Comparison of ENCODE assay signal across 8 mouse cellular contexts in genomic region chr4:117835531-117836111, GRCm38 (mm10). TPM values are rescaled to one million over a fixed set of nuclear protein-coding genes. Genes with fewer than 3 reads are reported as not detected.
DNase-seq lines count a peak whose midpoint lies in the region; ATAC-seq and TF ChIP-seq lines count a peak whose summit lies in the region.

No protein-coding gene starts in this region.

- ATAC-seq in forebrain, embryonic 12.5 days (ENCODE audit: low FRiP score): peak; percentile 47
- ATAC-seq in limb, embryonic 12.5 days (ENCODE audit: insufficient number of reproducible peaks, insufficient read depth, low FRiP score, low TSS enrichment, low read depth): peak; percentile 7; the same call in 1 of the 2 replicates
- peak; percentile 21; the same call in 1 of the 2 replicates for ATAC-seq in midbrain, embryonic 14.5 days (ENCODE audit: low FRiP score, low TSS enrichment)
- peak; percentile 44 for ATAC-seq in stomach, embryonic 15.5 days (ENCODE audit: insufficient read depth, low FRiP score, low read depth)

- H3K4me3 ChIP-seq in lung, adult 2 months (replicated peaks; ENCODE audit: extremely low read depth, low read depth, low read length): peak overlapping the region; percentile 81
- peak overlapping the region; percentile 81 for H3K4me3 ChIP-seq in bone marrow macrophage, adult 2 months (ENCODE audit: insufficient read depth, low read length)
- H3K4me3 ChIP-seq in forebrain, embryonic 12.5 days (replicated peaks): peak overlapping the region; percentile 80
- peak overlapping the region; percentile 87 for H3K4me3 ChIP-seq in limb, embryonic 12.5 days (replicated peaks)
- H3K4me3 ChIP-seq in midbrain, embryonic 14.5 days (replicated peaks; ENCODE audit: low read depth, low read length): peak overlapping the region; percentile 55
- peak overlapping the region; percentile 58 for H3K4me3 ChIP-seq in stomach, embryonic 15.5 days (replicated peaks)

- peaks cover 16% of the 10 kb centered on the region for H3K27me3 ChIP-seq in forebrain, embryonic 12.5 days
- no peaks in the 10 kb centered on the region; the same call in 1 of the 2 replicates for H3K27me3 ChIP-seq in limb, embryonic 12.5 days
- H3K27me3 ChIP-seq in midbrain, embryonic 14.5 days (ENCODE audit: control insufficient read depth, insufficient read depth, low read length): no peaks in the 10 kb centered on the region
- no peaks in the 10 kb centered on the region for H3K27me3 ChIP-seq in stomach, embryonic 15.5 days (replicated peaks)

- H3K4me2 ChIP-seq in forebrain, embryonic 12.5 days: peak overlapping the region; percentile 95
- peak overlapping the region; percentile 74 for H3K4me2 ChIP-seq in limb, embryonic 12.5 days
- H3K4me2 ChIP-seq in midbrain, embryonic 14.5 days (ENCODE audit: low read length): peak overlapping the region; percentile 74
- peak overlapping the region; percentile 93 for H3K4me2 ChIP-seq in stomach, embryonic 15.5 days

- under 1% methylated on average over 59 of the region's 60 CpGs for WGBS in lung, adult 2 months
- under 1% methylated on average over 58 of the region's 60 CpGs for WGBS in forebrain, embryonic 12.5 days
- WGBS in limb, embryonic 12.5 days: under 1% methylated on average over 56 of the region's 60 CpGs
- under 1% methylated on average over 60 of the region's 60 CpGs for whole genome bisulfite sequencing in midbrain, embryonic 14.5 days
- WGBS in stomach, embryonic 15.5 days: under 1% methylated on average over 60 of the region's 60 CpGs

- H3K9ac ChIP-seq in forebrain, embryonic 12.5 days: peak overlapping the region; percentile 68
- H3K9ac ChIP-seq in limb, embryonic 12.5 days (replicated peaks): peak overlapping the region; percentile 81
- peak overlapping the region; percentile 66 for H3K9ac ChIP-seq in midbrain, embryonic 14.5 days (replicated peaks; ENCODE audit: low read length)
- peak overlapping the region; percentile 69 for H3K9ac ChIP-seq in stomach, embryonic 15.5 days

- no peak overlapping the region for H3K27ac ChIP-seq in bone marrow macrophage, adult 2 months (ENCODE audit: insufficient read depth, low read depth, low read length)
- H3K27ac ChIP-seq in forebrain, embryonic 12.5 days: peak overlapping the region; percentile 81
- peak overlapping the region; percentile 93 for H3K27ac ChIP-seq in limb, embryonic 12.5 days
- peak overlapping the region; percentile 86 for H3K27ac ChIP-seq in midbrain, embryonic 14.5 days (replicated peaks; ENCODE audit: low read depth, low read length)
- H3K27ac ChIP-seq in stomach, embryonic 15.5 days: peak overlapping the region; percentile 93

- H3K9me3 ChIP-seq in forebrain, embryonic 12.5 days: no peaks in the 10 kb centered on the region
- H3K9me3 ChIP-seq in limb, embryonic 12.5 days: no peaks in the 10 kb centered on the region
- H3K9me3 ChIP-seq in midbrain, embryonic 14.5 days (ENCODE audit: control insufficient read depth, low read length): no peaks in the 10 kb centered on the region
- no peaks in the 10 kb centered on the region for H3K9me3 ChIP-seq in stomach, embryonic 15.5 days

- no peak for TF ChIP-seq CTCF in lung, adult 2 months (IDR thresholded peaks at IDR 0.05; ENCODE audit: insufficient read depth, low read length)
- TF ChIP-seq CTCF in bone marrow macrophage, adult 2 months (IDR thresholded peaks at IDR 0.05; ENCODE audit: low read depth, low read length): no peak

- peaks cover 13% of the 10 kb centered on the region for H3K4me1 ChIP-seq in lung, adult 2 months (ENCODE audit: control insufficient read depth, insufficient read depth, low read length)
- H3K4me1 ChIP-seq in bone marrow macrophage, adult 2 months (ENCODE audit: control insufficient read depth, insufficient read depth, low read length): no peaks in the 10 kb centered on the region; the same call in 1 of the 2 replicates
- peaks cover 11% of the 10 kb centered on the region for H3K4me1 ChIP-seq in forebrain, embryonic 12.5 days
- peaks cover 17% of the 10 kb centered on the region for H3K4me1 ChIP-seq in limb, embryonic 12.5 days (replicated peaks)
- H3K4me1 ChIP-seq in midbrain, embryonic 14.5 days (ENCODE audit: control insufficient read depth, insufficient read depth, low read length): peaks cover 8% of the 10 kb centered on the region
- H3K4me1 ChIP-seq in stomach, embryonic 15.5 days: peaks cover 25% of the 10 kb centered on the region

- H3K36me3 ChIP-seq in forebrain, embryonic 12.5 days (replicated peaks): no peaks in the 10 kb centered on the region
- H3K36me3 ChIP-seq in limb, embryonic 12.5 days: 0 out of 2 replicates have a peak, but pooled peaks cover 3% of the 10 kb centered on the region
- no peaks in the 10 kb centered on the region for H3K36me3 ChIP-seq in midbrain, embryonic 14.5 days (ENCODE audit: control insufficient read depth, insufficient read depth, low read length)
- no peaks in the 10 kb centered on the region for H3K36me3 ChIP-seq in stomach, embryonic 15.5 days

- TF ChIP-seq POLR2A in lung, adult 2 months (IDR thresholded peaks at IDR 0.05; ENCODE audit: borderline replicate concordance, extremely low read depth, low read depth, low read length): no peak; the same call in 1 of the 2 replicates
- no peak for TF ChIP-seq POLR2A in bone marrow macrophage, adult 2 months (IDR thresholded peaks at IDR 0.05; ENCODE audit: borderline replicate concordance, low read depth, low read length)

- no peak for DNase-seq in lung, adult 2 months
- no peak for DNase-seq in lung, postnatal 25 days (ENCODE audit: low spot score)
- peak; percentile 51 for DNase-seq in induced T-regulatory cell, adult 2 months (ENCODE audit: low read depth)
- DNase-seq in midbrain, embryonic 14.5 days: peak; percentile 75

RNA-seq across cellular contexts. Expression of gene Slc6a9, which starts 1.3 kb away (rescaled TPM):
- 77.6 and 84.6 TPM in 2 replicates for polyA plus RNA-seq in lung, adult 2 months (2012; rRNA removed)
- 0.33 and 2.2 TPM in 2 replicates for polyA plus RNA-seq in bone marrow macrophage, adult 2 months (2012; ENCODE audit: insufficient read depth, insufficient read length, missing spikeins)
- polyA plus RNA-seq in forebrain, embryonic 12.5 days (2016; fragmentation: Nextera tagmentation; extraction: Ambion mirVana): 8.5 and 9.9 TPM in 2 replicates
- 14.7 and 16.5 TPM in 2 replicates for polyA plus RNA-seq in limb, embryonic 12.5 days (2016; fragmentation: Nextera tagmentation; extraction: Ambion mirVana)
- 18.4 and 26.4 TPM in 2 replicates for polyA plus RNA-seq in midbrain, embryonic 14.5 days (2014; fragmentation: Nextera tagmentation; extraction: Ambion mirVana)
- 14.2 and 15.0 TPM in 2 replicates for polyA plus RNA-seq in stomach, embryonic 15.5 days (2015; fragmentation: Nextera tagmentation; extraction: Ambion mirVana)

RNA-seq across cellular contexts. Expression of gene Ccdc24, which starts 36.7 kb away (rescaled TPM):
- polyA plus RNA-seq in lung, adult 2 months (2012; rRNA removed): 15.4 and 15.8 TPM in 2 replicates
- not detected in 2 replicates for polyA plus RNA-seq in bone marrow macrophage, adult 2 months (2012; ENCODE audit: insufficient read depth, insufficient read length, missing spikeins)
- polyA plus RNA-seq in forebrain, embryonic 12.5 days (2016; fragmentation: Nextera tagmentation; extraction: Ambion mirVana): 1.8 and 2.1 TPM in 2 replicates
- polyA plus RNA-seq in limb, embryonic 12.5 days (2016; fragmentation: Nextera tagmentation; extraction: Ambion mirVana): 2.2 and 2.7 TPM in 2 replicates
- 3.0 TPM in 2 replicates for polyA plus RNA-seq in midbrain, embryonic 14.5 days (2014; fragmentation: Nextera tagmentation; extraction: Ambion mirVana)
- 0.94 and 2.3 TPM in 2 replicates for polyA plus RNA-seq in stomach, embryonic 15.5 days (2015; fragmentation: Nextera tagmentation; extraction: Ambion mirVana)

RNA-seq across cellular contexts. Expression of gene B4galt2, which starts 47.7 kb away (rescaled TPM):
- 22.3 and 23.4 TPM in 2 replicates for polyA plus RNA-seq in lung, adult 2 months (2012; rRNA removed)
- polyA plus RNA-seq in bone marrow macrophage, adult 2 months (2012; ENCODE audit: insufficient read depth, insufficient read length, missing spikeins): 0.32 TPM in 1 of 2 replicates, not detected in the other
- 36.4 and 36.9 TPM in 2 replicates for polyA plus RNA-seq in forebrain, embryonic 12.5 days (2016; fragmentation: Nextera tagmentation; extraction: Ambion mirVana)
- 36.4 and 39.8 TPM in 2 replicates for polyA plus RNA-seq in limb, embryonic 12.5 days (2016; fragmentation: Nextera tagmentation; extraction: Ambion mirVana)
- 78.1 and 94.2 TPM in 2 replicates for polyA plus RNA-seq in midbrain, embryonic 14.5 days (2014; fragmentation: Nextera tagmentation; extraction: Ambion mirVana)
- 16.6 and 17.9 TPM in 2 replicates for polyA plus RNA-seq in stomach, embryonic 15.5 days (2015; fragmentation: Nextera tagmentation; extraction: Ambion mirVana)

RNA-seq across cellular contexts. Expression of gene Atp6v0b, which starts 51.5 kb away (rescaled TPM):
- polyA plus RNA-seq in lung, adult 2 months (2012; rRNA removed): 452 and 484 TPM in 2 replicates
- 712 and 757 TPM in 2 replicates for polyA plus RNA-seq in bone marrow macrophage, adult 2 months (2012; ENCODE audit: insufficient read depth, insufficient read length, missing spikeins)
- 233 TPM in 2 replicates for polyA plus RNA-seq in forebrain, embryonic 12.5 days (2016; fragmentation: Nextera tagmentation; extraction: Ambion mirVana)
- 160 and 175 TPM in 2 replicates for polyA plus RNA-seq in limb, embryonic 12.5 days (2016; fragmentation: Nextera tagmentation; extraction: Ambion mirVana)
- 528 and 640 TPM in 2 replicates for polyA plus RNA-seq in midbrain, embryonic 14.5 days (2014; fragmentation: Nextera tagmentation; extraction: Ambion mirVana)
- 214 and 232 TPM in 2 replicates for polyA plus RNA-seq in stomach, embryonic 15.5 days (2015; fragmentation: Nextera tagmentation; extraction: Ambion mirVana)

RNA-seq across cellular contexts. Expression of gene Dph2, which starts 56.2 kb away (rescaled TPM):
- polyA plus RNA-seq in lung, adult 2 months (2012; rRNA removed): 10.7 and 11.5 TPM in 2 replicates
- polyA plus RNA-seq in bone marrow macrophage, adult 2 months (2012; ENCODE audit: insufficient read depth, insufficient read length, missing spikeins): 4.0 and 5.1 TPM in 2 replicates
- polyA plus RNA-seq in forebrain, embryonic 12.5 days (2016; fragmentation: Nextera tagmentation; extraction: Ambion mirVana): 26.7 and 27.0 TPM in 2 replicates
- polyA plus RNA-seq in limb, embryonic 12.5 days (2016; fragmentation: Nextera tagmentation; extraction: Ambion mirVana): 18.3 and 18.8 TPM in 2 replicates
- polyA plus RNA-seq in midbrain, embryonic 14.5 days (2014; fragmentation: Nextera tagmentation; extraction: Ambion mirVana): 20.6 and 26.1 TPM in 2 replicates
- 16.6 and 16.7 TPM in 2 replicates for polyA plus RNA-seq in stomach, embryonic 15.5 days (2015; fragmentation: Nextera tagmentation; extraction: Ambion mirVana)

Comparison
In these comparisons a context has a peak if more than half of its experiments do, and no peak if none do; other contexts are left out.
1. DNase-seq: peak in induced T-regulatory cell, adult 2 months (single experiment) and midbrain, embryonic 14.5 days (single experiment); none in lung, adult 2 months (single experiment) and lung, postnatal 25 days (single experiment).
2. RNA of gene B4galt2, which starts 47.7 kb away (polyA plus RNA-seq): 78.1 to 94.2 TPM in midbrain, embryonic 14.5 days, 36.4 to 39.8 TPM in limb, embryonic 12.5 days, 36.4 to 36.9 TPM in forebrain, embryonic 12.5 days, 22.3 to 23.4 TPM in lung, adult 2 months and 16.6 to 17.9 TPM in stomach, embryonic 15.5 days; 0.32 TPM in bone marrow macrophage, adult 2 months; every median in the first group is over 10 times any median in the second.
3. Peak in every context shown above with its lines, with median percentiles within 50 percentile points of each other: H3K4me3 ChIP-seq, ATAC-seq, H3K4me2 ChIP-seq and H3K9ac ChIP-seq.